Mouse (Mus musculus) brain, embryonic 14.5 days (tissue): Measurements from ENCODE around the gene Nap1l3. TPM values are rescaled to one million over a fixed set of nuclear protein-coding genes. Genes with fewer than 3 reads are reported as not detected.
A peak's percentile ranks its signal among the peaks of the same experiment; 100 is the strongest.

Experiments
- DNase-seq: peaks from one replicate; pipeline ENCODE4 v3.0.0-alpha.2; 2011; ENCODE audit warnings: low read depth
- CTCF ChIP-seq: fragments of 200-500 bp; IDR thresholded peaks from 2 replicates; pipeline ENCODE4 v1.5.1; 2012; ENCODE audit warnings: inconsistent platforms, mild to moderate bottlenecking, moderate library complexity, borderline replicate concordance; ENCODE audit not compliant: insufficient read depth, insufficient read length; ENCODE audit errors: extremely low read depth
- POLR2A ChIP-seq: fragments of 200-500 bp; IDR thresholded peaks from 2 replicates; pipeline ENCODE4 v1.6.1; 2012; ENCODE audit warnings: mild to moderate bottlenecking, inconsistent platforms, borderline replicate concordance; ENCODE audit not compliant: poor library complexity, insufficient read depth, insufficient read length, severe bottlenecking; ENCODE audit errors: extremely low read depth
- polyA plus RNA-seq: library from polyadenylated mRNA; depleted of rRNA; stranded (reverse); fragments of >200 nt; gene quantifications from 2 replicates; pipeline ENCODE4 v1.2.3, GENCODE M21; 2012; rRNA removed

Gene Nap1l3
- 17.6 and 26.2 TPM in 2 replicates for polyA plus RNA-seq

- peak; percentile 95 for DNase-seq
- TF ChIP-seq POLR2A (no peak), CTCF (no peak)
Observed at GRCm38 (mm10) chrX:122396781-122397581, at the start of gene Nap1l3. Gene Nap1l3 (minus strand): TSS chrX:122397401.

- TF ChIP-seq POLR2A = no peak
- no peak for TF ChIP-seq CTCF
- no peak for DNase-seq
Observed at GRCm38 (mm10) chrX:122397652-122398051, 451 bp upstream of the Nap1l3 start.
